Mouse (Mus musculus) embryonic stem cell, embryonic (primary cell): ENCODE data around the gene Spock3.
"Not testable (repeated sequence)": the region's sequence is repeated elsewhere in the genome, so short reads cannot be mapped to it uniquely, and the experiment has no call there.

Source experiments
- CTCF ChIA-PET, 4 experiments: fragments of 300-600 bp in 2 of 4; fragments of 350-600 bp in 2 of 4; sonication (Branson Sonifier 250); formaldehyde crosslinking; loops; one replicate each; lab custom pipeline; 2022; ENCODE audit warnings: inconsistent platforms in 2 of 4; lab: Charles Lee
- POLR2A ChIA-PET, 4 experiments: fragments of 300-600 bp in 2 of 4; fragments of 350-600 bp in 2 of 4; sonication (Branson Sonifier 250); formaldehyde crosslinking; loops; one replicate each; lab custom pipeline; 2022; ENCODE audit warnings: antibody characterized with exemption in 4 of 4, inconsistent platforms in 1 of 4; lab: Charles Lee

The Spock3 gene

DNA sequence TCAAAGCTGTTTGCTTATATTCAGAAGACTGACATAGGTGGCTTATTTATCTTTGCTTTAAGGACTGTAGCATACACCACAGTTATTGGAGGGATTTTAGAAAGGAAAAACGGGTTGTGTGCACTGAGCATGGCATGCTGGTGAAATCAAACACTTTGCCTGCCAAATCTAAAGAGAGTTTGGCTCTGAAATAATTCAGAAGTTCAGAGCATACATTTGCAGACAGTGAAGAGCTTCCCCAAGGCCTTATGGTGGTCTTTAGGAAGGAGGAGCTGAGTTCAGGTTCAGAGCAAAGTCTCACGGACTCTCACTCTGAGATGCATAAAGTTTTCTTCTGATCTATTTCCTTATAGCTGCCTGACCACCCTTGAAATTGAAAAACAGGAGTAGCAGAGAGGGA, at the start of gene Spock3:
Gene Spock3, plus strand, starts transcription at position 301 of the 400 bp plus-strand sequence.
- POLR2A ChIA-PET = interaction anchor here in 1 of 4 experiments (1.2 kb wide), 1 partner anchor 18 kb away, joined by 3 read pairs; no protein-coding TSS in a partner anchor

DNA sequence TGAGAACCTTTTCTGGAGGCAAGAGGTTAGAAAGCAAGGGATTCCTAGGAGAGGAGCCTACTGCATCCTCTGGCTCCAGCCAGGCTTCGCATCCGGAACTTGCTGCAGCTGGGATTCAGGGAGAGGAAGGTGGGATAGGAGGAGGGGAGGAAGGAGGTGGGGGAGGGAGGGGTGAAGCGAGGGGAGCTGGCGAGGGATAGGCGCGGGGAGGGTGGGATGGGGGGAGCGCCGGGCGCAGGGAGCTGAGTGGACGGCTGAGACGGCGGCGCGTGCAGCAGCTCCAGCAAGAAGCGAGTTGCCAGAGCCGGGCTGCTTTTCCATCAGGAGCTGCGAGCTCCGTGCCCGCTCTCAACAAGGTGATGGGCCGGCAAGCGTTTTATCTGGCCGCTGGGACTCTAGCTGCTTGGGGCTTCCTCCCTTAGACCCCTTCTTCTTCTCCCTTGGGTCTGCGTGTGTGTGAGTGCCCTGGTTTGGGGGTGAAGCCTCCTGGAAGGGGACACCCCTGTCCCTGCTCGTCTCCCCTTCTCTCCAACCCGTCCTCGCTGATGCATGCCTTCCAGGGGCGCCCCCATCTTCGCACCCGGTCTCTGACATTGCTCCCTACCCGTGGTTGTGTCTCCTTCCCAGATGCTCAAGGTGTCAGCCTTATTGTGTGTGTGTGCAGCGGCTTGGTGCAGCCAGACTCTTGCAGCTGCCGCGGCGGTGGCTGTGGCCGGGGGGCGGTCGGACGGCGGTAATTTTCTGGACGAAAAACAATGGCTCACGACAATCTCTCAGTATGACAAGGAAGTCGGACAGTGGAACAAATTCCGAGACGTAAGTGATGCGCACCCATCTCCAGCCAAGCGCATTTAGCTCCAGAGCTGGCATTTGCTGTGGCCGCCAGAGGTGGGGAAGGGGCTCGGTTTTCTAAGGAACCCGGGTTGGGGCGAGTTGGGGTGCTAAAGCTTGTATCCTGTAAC, 645 bp downstream of the Spock3 start:
- ChIA-PET CTCF (no interaction called here), POLR2A (interaction anchor here in 1 of 4 experiments (1.2 kb wide), 1 partner anchor 17 kb away, joined by 3 read pairs; no protein-coding TSS in a partner anchor)

More for the DNA sequence above, at the start of gene Spock3:
- CTCF ChIA-PET = no interaction called here

- CTCF ChIA-PET = no interaction called here
- POLR2A ChIA-PET = no interaction called here
Measured at GRCm38 (mm10) chr8:62952481-62952880, 1.7 kb downstream of the Spock3 start.

- ChIA-PET POLR2A (no interaction called here), CTCF (no interaction called here)
Measured at GRCm38 (mm10) chr8:62962608-62963007, 11.8 kb downstream of the Spock3 start.

- ChIA-PET POLR2A (no interaction called here), CTCF (no interaction called here)
Measured at GRCm38 (mm10) chr8:62969802-62970372, 19.1 kb downstream of the Spock3 start.

DNA sequence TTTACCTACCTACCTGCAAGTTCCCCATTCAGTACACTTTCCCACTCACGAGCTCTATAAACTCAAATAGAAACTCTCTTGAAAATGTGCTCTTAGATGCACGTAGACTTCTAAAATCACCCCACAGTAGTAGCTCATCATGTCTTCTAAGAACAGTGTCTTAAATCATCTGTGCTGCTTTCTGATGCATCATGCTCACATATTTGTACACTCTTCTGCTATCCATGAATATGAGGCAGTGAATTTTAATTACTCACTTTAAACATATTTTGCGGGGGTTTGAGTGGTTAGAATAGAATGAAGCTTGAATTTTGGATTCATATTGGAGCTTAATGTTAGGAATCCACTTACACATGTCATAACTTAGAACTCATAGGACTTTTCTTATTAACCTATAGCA, 138.2 kb downstream of the Spock3 start:
- ChIA-PET POLR2A (no interaction called here), CTCF (no interaction called here)

DNA sequence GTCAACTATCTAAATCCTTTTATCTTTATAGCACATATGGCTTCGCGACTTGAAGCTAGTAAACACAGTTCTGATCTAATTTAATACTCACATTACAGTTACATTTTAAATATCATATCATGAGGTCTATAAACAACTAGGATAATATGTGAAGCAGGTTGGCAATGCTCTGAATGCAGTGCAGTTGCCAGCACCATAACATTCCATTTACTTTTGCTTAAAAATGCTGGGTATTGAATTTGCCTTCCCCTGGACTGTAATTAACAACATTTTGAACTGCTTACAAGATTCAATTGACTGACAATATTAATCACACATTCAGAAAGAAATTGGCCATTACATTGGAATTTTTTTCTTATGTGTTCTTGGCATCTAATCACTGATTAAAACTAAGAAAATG, 147.4 kb downstream of the Spock3 start:
- ChIA-PET CTCF (no interaction called here), POLR2A (no interaction called here)

DNA sequence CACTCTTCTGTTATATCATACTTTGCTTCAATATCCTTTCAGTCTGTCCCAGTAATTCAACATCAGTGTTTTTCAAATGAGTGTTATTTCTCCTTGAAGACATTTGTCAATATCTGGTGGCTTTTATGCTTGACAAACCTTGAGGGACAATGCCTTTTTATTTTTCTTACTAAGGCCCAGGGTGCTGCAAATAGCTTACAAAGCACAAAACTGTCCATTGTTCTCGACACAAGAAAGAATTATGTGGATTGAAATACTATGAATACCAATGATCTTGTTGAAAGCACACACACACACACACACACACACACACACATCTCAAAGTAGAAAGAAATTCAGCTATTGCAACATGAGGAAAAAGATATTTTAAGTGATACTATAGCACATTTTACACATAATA, 159.0 kb downstream of the Spock3 start:
- ChIA-PET POLR2A (no interaction called here), CTCF (no interaction called here)

DNA sequence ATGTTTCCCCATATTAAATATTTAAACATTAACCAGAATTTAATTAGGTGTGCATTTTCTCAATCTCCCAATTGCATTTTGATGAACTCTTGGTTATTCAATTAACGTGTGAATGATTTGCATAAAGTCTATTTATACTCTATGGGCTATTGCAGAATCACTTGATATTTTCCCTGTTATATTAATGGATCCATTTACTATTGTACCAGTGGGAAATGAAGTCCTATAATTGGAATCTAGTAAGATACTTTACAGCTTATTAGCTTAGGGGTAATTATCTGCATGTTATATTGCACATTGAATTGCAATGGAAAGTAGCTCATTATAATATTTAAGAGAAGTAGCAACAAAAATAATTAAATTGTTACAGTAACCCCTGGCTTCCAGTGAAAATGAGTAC, 162.1 kb downstream of the Spock3 start:
- ChIA-PET POLR2A (no interaction called here), CTCF (no interaction called here)

- ChIA-PET POLR2A (no interaction called here), CTCF (no interaction called here)
Measured at GRCm38 (mm10) chr8:63120508-63120907, 169.7 kb downstream of the Spock3 start.

DNA sequence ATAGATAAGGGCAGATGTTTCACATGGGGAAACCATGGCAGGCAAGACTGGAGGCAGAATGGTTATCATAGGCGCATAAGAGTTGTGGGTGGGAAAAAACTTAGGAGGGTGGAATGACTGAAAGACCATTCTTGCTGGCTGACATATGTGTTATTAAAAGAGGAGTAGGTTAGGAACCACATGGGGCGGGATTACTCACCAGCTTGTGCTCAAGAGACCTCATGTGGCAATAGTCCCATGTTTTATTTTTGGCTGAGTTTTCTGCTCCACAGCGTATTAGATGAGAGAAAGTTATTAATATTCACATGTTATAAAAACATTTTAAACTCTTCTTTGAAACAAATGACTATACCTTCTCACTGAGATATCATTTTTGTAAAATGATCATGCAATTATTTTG, 184.6 kb downstream of the Spock3 start:
- POLR2A ChIA-PET = no interaction called here
- CTCF ChIA-PET = no interaction called here

DNA sequence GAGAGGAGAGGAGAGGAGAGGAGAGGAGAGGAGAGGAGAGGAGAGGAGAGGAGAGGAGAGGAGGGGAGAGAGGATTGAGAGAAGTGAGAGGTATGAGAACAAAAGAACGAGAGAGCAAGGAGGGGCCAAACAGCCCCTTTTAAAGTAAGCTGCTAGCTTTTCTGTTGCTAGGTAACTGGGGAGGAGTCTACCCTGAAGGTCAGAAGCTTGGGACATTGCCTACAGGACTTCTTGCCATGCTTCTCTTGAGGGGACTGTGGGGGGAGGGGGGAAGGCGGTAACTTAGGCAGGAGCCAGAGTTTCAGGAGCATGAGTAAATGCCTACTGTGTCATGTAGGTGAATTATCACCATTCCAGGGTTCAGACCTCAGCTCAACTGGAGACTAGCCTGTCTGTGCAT, 213.1 kb downstream of the Spock3 start:
- CTCF ChIA-PET, POLR2A ChIA-PET: not testable (repeated sequence)

DNA sequence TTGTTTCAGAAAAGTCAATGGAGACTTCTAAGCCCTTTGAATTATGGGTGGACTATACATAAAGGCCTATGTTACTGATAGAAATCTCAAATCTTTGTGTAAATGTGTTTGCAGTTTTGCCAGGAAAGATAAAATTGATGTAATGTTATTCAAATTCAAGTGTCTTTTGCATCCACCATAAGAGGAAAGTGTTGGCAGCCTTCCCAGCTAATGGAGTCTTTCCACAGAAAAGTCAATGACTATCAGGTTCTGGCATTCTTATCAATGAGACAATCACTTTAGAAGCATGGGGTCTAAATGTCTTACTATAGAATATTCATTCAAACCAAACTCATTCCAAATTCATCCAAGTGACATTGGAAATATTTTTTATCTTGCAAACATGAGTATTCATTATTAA, 214.5 kb downstream of the Spock3 start:
- POLR2A ChIA-PET = no interaction called here
- CTCF ChIA-PET = no interaction called here

- ChIA-PET CTCF (no interaction called here), POLR2A (no interaction called here)
Measured at GRCm38 (mm10) chr8:63169956-63170355, 219.1 kb downstream of the Spock3 start.

DNA sequence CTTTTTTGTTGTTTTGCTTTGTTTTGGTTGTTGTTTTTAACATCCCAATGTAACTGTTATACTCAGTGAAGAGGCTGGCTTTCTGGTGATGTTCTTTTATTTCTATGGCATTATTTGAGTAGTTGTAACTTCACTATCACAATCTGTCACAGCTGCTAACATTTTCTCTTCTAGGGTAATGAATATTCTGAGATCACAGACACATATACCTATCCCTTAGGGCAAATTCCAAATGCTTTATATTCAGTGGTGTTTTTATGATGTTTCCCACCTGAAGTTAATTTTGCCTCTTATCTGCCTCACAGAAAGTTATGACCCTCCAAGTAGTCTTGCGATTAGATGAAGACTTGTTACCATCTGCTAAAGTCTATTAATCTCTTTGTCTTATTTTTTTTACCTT, 230.5 kb downstream of the Spock3 start:
- POLR2A ChIA-PET = no interaction called here

DNA sequence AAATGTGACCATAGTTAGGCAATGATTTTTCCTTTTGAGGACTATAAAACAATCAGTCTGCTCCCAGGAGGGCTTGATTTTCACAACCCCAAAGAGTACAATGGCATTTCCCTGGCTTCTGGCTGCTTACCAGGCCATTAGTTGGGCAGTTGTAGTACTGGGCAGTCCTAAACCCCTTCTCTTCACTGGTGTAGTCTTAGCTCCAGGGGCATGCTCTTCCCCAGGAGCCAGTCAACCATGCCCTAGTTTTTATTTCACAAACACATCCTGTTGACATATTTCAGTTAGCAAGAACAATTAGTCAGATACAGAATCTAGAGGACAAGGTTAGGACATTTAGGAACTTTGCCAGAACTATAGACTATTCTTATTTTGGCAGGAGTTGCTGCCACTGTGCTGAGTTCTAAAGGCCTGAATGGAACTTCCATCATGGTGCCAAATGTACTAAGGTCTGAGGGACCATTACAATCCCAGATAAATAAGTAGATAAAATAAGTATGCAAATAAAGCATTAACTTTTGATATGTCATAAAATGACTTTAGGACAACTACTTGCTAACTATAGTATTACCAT, 308.1 kb downstream of the Spock3 start:
- ChIA-PET CTCF (no interaction called here), POLR2A (no interaction called here)

More for the DNA sequence above, 230.5 kb downstream of the Spock3 start:
- CTCF ChIA-PET = no interaction called here

- CTCF ChIA-PET = no interaction called here
- POLR2A ChIA-PET = no interaction called here
Measured at GRCm38 (mm10) chr8:63262516-63262915, 311.7 kb downstream of the Spock3 start.

GRCm38 (mm10) chr8:63335366-63335765, 384.6 kb downstream of the Spock3 start:
- POLR2A ChIA-PET = no interaction called here

GRCm38 (mm10) chr8:63368580-63368979, 417.8 kb downstream of the Spock3 start:
- CTCF ChIA-PET = no interaction called here
- POLR2A ChIA-PET = no interaction called here

More at GRCm38 (mm10) chr8:63335366-63335765, 384.6 kb downstream of the Spock3 start:
- CTCF ChIA-PET = no interaction called here

GRCm38 (mm10) chr8:63397659-63398058, 446.9 kb downstream of the Spock3 start:
- ChIA-PET POLR2A (no interaction called here), CTCF (no interaction called here)
